Mouse (Mus musculus) lung, adult 2 months (tissue): ENCODE data around the gene Strap. TPM values are rescaled to one million over a fixed set of nuclear protein-coding genes. Genes with fewer than 3 reads are reported as not detected.

Experiments used
- DNase-seq: peaks from one replicate; pipeline ENCODE4 v3.0.0; 2022
- H3K4me1 ChIP-seq: fragments of 200-500 bp; 2 replicates; pipeline ENCODE4 v1.6.1; 2011; ENCODE audit warnings: low read length; ENCODE audit not compliant: control insufficient read depth, insufficient read depth
- H3K4me3 ChIP-seq: fragments of 200-500 bp; replicated peaks from 2 replicates; pipeline ENCODE3; 2011; ENCODE audit warnings: low read depth, mild to moderate bottlenecking, control low read depth, low read length; ENCODE audit errors: extremely low read depth
- CTCF ChIP-seq: fragments of 200-500 bp; IDR thresholded peaks from 2 replicates; pipeline ENCODE4 v1.5.1; 2011; ENCODE audit warnings: mild to moderate bottlenecking, low read length, control low read depth; ENCODE audit not compliant: insufficient read depth
- POLR2A ChIP-seq: fragments of 200-500 bp; IDR thresholded peaks from 2 replicates; pipeline ENCODE4 v1.6.1; 2011; ENCODE audit warnings: low read depth, mild to moderate bottlenecking, control low read depth, low read length, borderline replicate concordance; ENCODE audit errors: extremely low read depth
- WGBS: fragments of 180-500 bp; shearing (Covaris S2); methylation state at CpG from one replicate; pipeline ENCODE4 v1.1.7; 2018; 5-methylcytosine and 5-hydroxymethylcytosine counted together
- polyA plus RNA-seq: library from polyadenylated mRNA; depleted of rRNA; stranded (reverse); fragments of >200 nt; gene quantifications from 2 replicates; pipeline ENCODE4 v1.2.3, GENCODE M21; 2012; rRNA removed

Strap gene
- polyA plus RNA-seq = 28.3 and 33.2 TPM in 2 replicates

- H3K4me1 ChIP-seq = peaks cover 7% of the 10 kb centered on the region; the same call in 1 of the 2 replicates
- TF ChIP-seq CTCF (no peak), POLR2A (peak; percentile 91; the same call in 1 of the 2 replicates)
- under 1% methylated on average over 73 of the region's 86 CpGs for WGBS
Measured at GRCm38 (mm10) chr6:137734846-137735609, at the start of gene Strap. Strap (plus strand) TSS chr6:137735078.

GRCm38 (mm10) chr6:137687667-137688066, 47.2 kb upstream of the Strap start:
- WGBS = 79% methylated on average over 5 of the region's 5 CpGs
- H3K4me3 ChIP-seq = no peak overlapping the region
- TF ChIP-seq CTCF = no peak
- TF ChIP-seq POLR2A = no peak
- no peak for DNase-seq
- no peaks in the 10 kb centered on the region for H3K4me1 ChIP-seq

More at GRCm38 (mm10) chr6:137734846-137735609, at the start of gene Strap:
- peak; percentile 91 for DNase-seq
- H3K4me3 ChIP-seq = peak within 1 kb of the TSS; percentile 62

- WGBS = 80% methylated on average over 3 of the region's 3 CpGs
- H3K4me1 ChIP-seq = no peaks in the 10 kb centered on the region
- no peak overlapping the region for H3K4me3 ChIP-seq
- TF ChIP-seq POLR2A = no peak
- no peak for TF ChIP-seq CTCF
- DNase-seq = no peak
Measured at GRCm38 (mm10) chr6:137688079-137688478, 46.8 kb upstream of the Strap start.

- Histone ChIP-seq H3K4me3 (no peak overlapping the region), H3K4me1 (no peaks in the 10 kb centered on the region)
- no peak for DNase-seq
- TF ChIP-seq POLR2A = no peak
- TF ChIP-seq CTCF = no peak
- 61% methylated on average over 11 of the region's 11 CpGs for WGBS
Measured at GRCm38 (mm10) chr6:137688506-137689105, 46.3 kb upstream of the Strap start.

GRCm38 (mm10) chr6:137690550-137691119, 44.2 kb upstream of the Strap start:
- WGBS = 27% methylated on average over 2 of the region's 2 CpGs
- H3K4me1 ChIP-seq = no peaks in the 10 kb centered on the region
- no peak for DNase-seq
- no peak for TF ChIP-seq POLR2A
- TF ChIP-seq CTCF = no peak
- H3K4me3 ChIP-seq = no peak overlapping the region

GRCm38 (mm10) chr6:137694310-137694709, 40.6 kb upstream of the Strap start:
- Histone ChIP-seq H3K4me3 (no peak overlapping the region), H3K4me1 (no peaks in the 10 kb centered on the region)
- no peak for DNase-seq
- TF ChIP-seq CTCF (no peak), POLR2A (no peak)
- WGBS = 61% methylated on average over 2 of the region's 2 CpGs

GRCm38 (mm10) chr6:137695046-137695445, 39.8 kb upstream of the Strap start:
- 90% methylated on average over 8 of the region's 8 CpGs for WGBS
- no peak overlapping the region for H3K4me3 ChIP-seq
- H3K4me1 ChIP-seq = no peaks in the 10 kb centered on the region
- TF ChIP-seq POLR2A (no peak), CTCF (no peak)
- no peak for DNase-seq

- TF ChIP-seq POLR2A (no peak), CTCF (no peak)
- 39% methylated on average over 8 of the region's 8 CpGs for WGBS
- no peak for DNase-seq
- Histone ChIP-seq H3K4me3 (no peak overlapping the region), H3K4me1 (no peaks in the 10 kb centered on the region)
Measured at GRCm38 (mm10) chr6:137696445-137697204, 38.3 kb upstream of the Strap start.

- WGBS = 85% methylated on average over 7 of the region's 7 CpGs
- H3K4me3 ChIP-seq = no peak overlapping the region
Measured at GRCm38 (mm10) chr6:137699434-137699833, 35.4 kb upstream of the Strap start.

More at GRCm38 (mm10) chr6:137699434-137699833, 35.4 kb upstream of the Strap start:
- no peak for TF ChIP-seq CTCF
- no peak for TF ChIP-seq POLR2A
- DNase-seq = no peak
- H3K4me1 ChIP-seq = peaks cover 4% of the 10 kb centered on the region
